Mouse (Mus musculus): Measurements from ENCODE around the gene Sept8. TPM values are rescaled to one million over a fixed set of nuclear protein-coding genes. Genes with fewer than 3 reads are reported as not detected.

Gene Sept8
- polyA plus RNA-seq, 1 experiment from 2014 or later = 25.1 TPM

- Histone ChIP-seq H3K4me3 (no peak overlapping the region), H3K4me1 (replicated peaks) (peaks cover 3% of the 10 kb centered on the region), H3K9ac (no peak overlapping the region), H3K4me2 (no peak overlapping the region), H3K27ac (ENCODE audit: poor library complexity, severe bottlenecking) (no peak overlapping the region), H3K27me3 (replicated peaks) (no peaks in the 10 kb centered on the region), H3K36me3 (peaks cover 34% of the 10 kb centered on the region), H3K9me3 (replicated peaks) (no peaks in the 10 kb centered on the region)
- no peak for ATAC-seq (ENCODE audit: insufficient number of reproducible peaks, low FRiP score)
- 80% methylated on average over 8 of the region's 8 CpGs for WGBS
These were observed 69.2 kb downstream of the Sept8 start for GRCm38 (mm10) chr11:53588279-53588678.

- Histone ChIP-seq H3K27me3 (replicated peaks) (no peaks in the 10 kb centered on the region), H3K27ac (ENCODE audit: poor library complexity, severe bottlenecking) (no peak overlapping the region), H3K4me1 (replicated peaks) (peaks cover 3% of the 10 kb centered on the region), H3K9me3 (replicated peaks) (no peaks in the 10 kb centered on the region), H3K9ac (no peak overlapping the region), H3K36me3 (peaks cover 45% of the 10 kb centered on the region), H3K4me2 (peak overlapping the region; percentile 28), H3K4me3 (no peak overlapping the region)
- WGBS = 40% methylated on average over 15 of the region's 15 CpGs
- no peak for ATAC-seq (ENCODE audit: insufficient number of reproducible peaks, low FRiP score)
These were observed 71.3 kb downstream of the Sept8 start for GRCm38 (mm10) chr11:53590368-53590768.

GRCm38 (mm10) chr11:53591116-53591515, 72.1 kb downstream of the Sept8 start:
- WGBS = 87% methylated on average over 5 of the region's 5 CpGs
- Histone ChIP-seq H3K9me3 (replicated peaks) (no peaks in the 10 kb centered on the region), H3K27ac (ENCODE audit: poor library complexity, severe bottlenecking) (no peak overlapping the region), H3K36me3 (peaks cover 47% of the 10 kb centered on the region), H3K4me1 (replicated peaks) (no peaks in the 10 kb centered on the region; the same call in 1 of the 2 replicates), H3K27me3 (replicated peaks) (no peaks in the 10 kb centered on the region), H3K4me3 (no peak overlapping the region), H3K9ac (no peak overlapping the region), H3K4me2 (no peak overlapping the region)
- no peak for ATAC-seq (ENCODE audit: insufficient number of reproducible peaks, low FRiP score)

Other genes with a start within 250 kb of the Sept8 start
- gene Hspa4, start 218.8 kb upstream of the Sept8 start, polyA plus RNA-seq (2016; fragmentation: Nextera tagmentation; extraction: Ambion mirVana) = 82.4 and 84.2 TPM in 2 replicates
- 14.0 and 16.5 TPM in 2 replicates for gene Zcchc10, start 194.6 kb upstream of the Sept8 start, polyA plus RNA-seq (2016; fragmentation: Nextera tagmentation; extraction: Ambion mirVana)
- gene Aff4, start 168.4 kb upstream of the Sept8 start, polyA plus RNA-seq (2016; fragmentation: Nextera tagmentation; extraction: Ambion mirVana) = 53.0 and 53.9 TPM in 2 replicates
- not detected in 2 replicates for gene Leap2, start 96.1 kb upstream of the Sept8 start, polyA plus RNA-seq (2016; fragmentation: Nextera tagmentation; extraction: Ambion mirVana)
- 1,089 and 1,102 TPM in 2 replicates for gene Uqcrq, start 88.4 kb upstream of the Sept8 start, polyA plus RNA-seq (2016; fragmentation: Nextera tagmentation; extraction: Ambion mirVana)
- gene Gdf9, start 88.2 kb upstream of the Sept8 start, polyA plus RNA-seq (2016; fragmentation: Nextera tagmentation; extraction: Ambion mirVana) = 0.56 and 1.3 TPM in 2 replicates
- gene Gm10447, start 62.1 kb upstream of the Sept8 start, polyA plus RNA-seq (2016; fragmentation: Nextera tagmentation; extraction: Ambion mirVana) = 0.11 and 0.15 TPM in 2 replicates
- gene Shroom1, start 62.1 kb upstream of the Sept8 start, polyA plus RNA-seq (2016; fragmentation: Nextera tagmentation; extraction: Ambion mirVana) = 5.3 and 5.8 TPM in 2 replicates
- gene Gm9837, start 48.8 kb upstream of the Sept8 start, polyA plus RNA-seq (2016; fragmentation: Nextera tagmentation; extraction: Ambion mirVana) = not detected in 2 replicates
- not detected in 2 replicates for gene Gm9945, start 39.1 kb upstream of the Sept8 start, polyA plus RNA-seq (2016; fragmentation: Nextera tagmentation; extraction: Ambion mirVana)
- gene Sowaha, start 39.0 kb upstream of the Sept8 start, polyA plus RNA-seq (2016; fragmentation: Nextera tagmentation; extraction: Ambion mirVana) = 0.54 and 0.58 TPM in 2 replicates
- 36.1 and 37.2 TPM in 2 replicates for gene Kif3a, start 48.1 kb downstream of the Sept8 start, polyA plus RNA-seq (2016; fragmentation: Nextera tagmentation; extraction: Ambion mirVana)
- 0.83 TPM in 1 of 2 replicates, not detected in the other for gene Il4, start 99.4 kb downstream of the Sept8 start, polyA plus RNA-seq (2016; fragmentation: Nextera tagmentation; extraction: Ambion mirVana)
- not detected in 2 replicates for gene Il13, start 115.4 kb downstream of the Sept8 start, polyA plus RNA-seq (2016; fragmentation: Nextera tagmentation; extraction: Ambion mirVana)
- gene Rad50, start 188.1 kb downstream of the Sept8 start, polyA plus RNA-seq (2016; fragmentation: Nextera tagmentation; extraction: Ambion mirVana) = 24.0 and 25.6 TPM in 2 replicates
- gene Il5, start 201.5 kb downstream of the Sept8 start, polyA plus RNA-seq (2016; fragmentation: Nextera tagmentation; extraction: Ambion mirVana) = not detected in 2 replicates